Mouse (Mus musculus): ENCODE measurements around the gene St6gal1. TPM values are rescaled to one million over a fixed set of nuclear protein-coding genes. Genes with fewer than 3 reads are reported as not detected.

Gene St6gal1
- polyA plus RNA-seq, 1 experiment from 2014 or later, result 18.7 TPM

DNA sequence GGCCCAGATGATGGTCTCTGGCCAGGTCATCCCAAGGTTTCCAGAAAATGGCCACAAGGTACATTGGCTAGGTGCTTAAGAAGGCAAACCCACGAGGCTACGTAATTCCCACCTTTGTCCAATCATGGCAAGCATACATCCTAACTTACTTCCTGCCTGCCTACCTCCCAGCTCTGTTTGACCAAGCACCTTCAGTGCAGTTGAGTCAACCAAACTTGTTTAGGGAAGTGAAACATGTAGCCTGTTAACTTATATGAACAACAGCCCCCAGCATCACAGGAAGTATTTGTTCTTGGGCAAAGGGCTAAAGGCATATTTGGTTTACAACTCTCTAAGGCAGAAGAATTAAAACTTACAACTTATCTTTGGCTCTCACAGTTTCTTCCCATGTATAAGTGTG is 38.7 kb upstream of the St6gal1 start:
- Histone ChIP-seq H3K4me1 (replicated peaks; ENCODE audit: control insufficient read depth, insufficient read depth, low read length) (no peaks in the 10 kb centered on the region), H3K9me3 (ENCODE audit: control insufficient read depth, low read length) (no peaks in the 10 kb centered on the region), H3K36me3 (ENCODE audit: control insufficient read depth, insufficient read depth, low read length) (no peaks in the 10 kb centered on the region), H3K4me2 (no peak overlapping the region), H3K4me3 (ENCODE audit: low read depth, low read length) (no peak overlapping the region), H3K27me3 (replicated peaks; ENCODE audit: control insufficient read depth, insufficient read depth, low read length) (no peaks in the 10 kb centered on the region), H3K27ac (ENCODE audit: low read depth, low read length) (no peak overlapping the region), H3K9ac (ENCODE audit: low read depth, low read length) (no peak overlapping the region)
- DNase-seq (ENCODE audit: low spot score) (no peak), ATAC-seq (replicated peaks; ENCODE audit: low FRiP score) (no peak)
- 84% methylated on average over 2 of the region's 2 CpGs for WGBS

GRCm38 (mm10) chr16:23186418-23186817 is 38.1 kb upstream of the St6gal1 start:
- no peak overlapping the region for H3K9ac ChIP-seq (ENCODE audit: low read depth, low read length)
- no peaks in the 10 kb centered on the region for H3K27me3 ChIP-seq (replicated peaks; ENCODE audit: control insufficient read depth, insufficient read depth, low read length)
- no peak overlapping the region for H3K4me2 ChIP-seq

DNA sequence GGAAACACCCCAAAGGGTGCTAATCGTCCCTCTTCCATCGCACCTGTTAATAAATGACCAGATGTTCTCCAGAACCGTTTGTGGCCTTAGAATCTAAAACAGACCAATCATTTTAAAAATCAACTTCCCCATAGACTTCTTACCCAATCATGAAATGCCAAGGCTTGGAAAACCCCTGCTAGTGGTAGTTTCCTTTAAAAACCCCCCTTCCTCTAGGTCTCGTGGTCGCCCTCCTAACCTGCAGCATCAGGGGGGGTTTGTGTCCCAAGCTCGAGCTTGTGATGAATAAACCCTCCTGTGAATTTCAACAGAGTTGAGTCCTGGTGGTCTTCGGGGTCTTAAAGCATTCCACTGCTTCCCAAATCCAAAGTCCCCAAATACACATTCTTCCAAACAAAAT is 36.6 kb upstream of the St6gal1 start:
- Histone ChIP-seq H3K27me3 (replicated peaks; ENCODE audit: control insufficient read depth, insufficient read depth, low read length) (no peaks in the 10 kb centered on the region), H3K9me3 (ENCODE audit: control insufficient read depth, low read length) (no peaks in the 10 kb centered on the region), H3K4me3 (ENCODE audit: low read depth, low read length) (no peak overlapping the region), H3K27ac (ENCODE audit: low read depth, low read length) (no peak overlapping the region), H3K4me1 (replicated peaks; ENCODE audit: control insufficient read depth, insufficient read depth, low read length) (no peaks in the 10 kb centered on the region), H3K9ac (ENCODE audit: low read depth, low read length) (no peak overlapping the region), H3K36me3 (ENCODE audit: control insufficient read depth, insufficient read depth, low read length) (no peaks in the 10 kb centered on the region), H3K4me2 (no peak overlapping the region)
- ATAC-seq (replicated peaks; ENCODE audit: low FRiP score) (no peak), DNase-seq (ENCODE audit: low spot score) (no peak)
- 66% methylated on average over 7 of the region's 7 CpGs for WGBS

More at GRCm38 (mm10) chr16:23186418-23186817, 38.1 kb upstream of the St6gal1 start:
- H3K4me1 ChIP-seq (replicated peaks; ENCODE audit: control insufficient read depth, insufficient read depth, low read length), result no peaks in the 10 kb centered on the region
- no peak overlapping the region for H3K4me3 ChIP-seq (ENCODE audit: low read depth, low read length)
- H3K36me3 ChIP-seq (ENCODE audit: control insufficient read depth, insufficient read depth, low read length), result no peaks in the 10 kb centered on the region
- no peak for DNase-seq (ENCODE audit: low spot score)
- H3K27ac ChIP-seq (ENCODE audit: low read depth, low read length), result no peak overlapping the region
- H3K9me3 ChIP-seq (ENCODE audit: control insufficient read depth, low read length), result no peaks in the 10 kb centered on the region
- 62% methylated on average over 4 of the region's 4 CpGs for WGBS
- no peak for ATAC-seq (replicated peaks; ENCODE audit: low FRiP score)

- WGBS, result 74% methylated on average over 1 of the region's 1 CpGs
- Histone ChIP-seq H3K4me2 (no peak overlapping the region), H3K4me3 (ENCODE audit: low read depth, low read length) (no peak overlapping the region), H3K27ac (ENCODE audit: low read depth, low read length) (no peak overlapping the region), H3K9ac (ENCODE audit: low read depth, low read length) (no peak overlapping the region), H3K9me3 (ENCODE audit: control insufficient read depth, low read length) (no peaks in the 10 kb centered on the region), H3K27me3 (replicated peaks; ENCODE audit: control insufficient read depth, insufficient read depth, low read length) (no peaks in the 10 kb centered on the region), H3K36me3 (ENCODE audit: control insufficient read depth, insufficient read depth, low read length) (no peaks in the 10 kb centered on the region), H3K4me1 (replicated peaks; ENCODE audit: control insufficient read depth, insufficient read depth, low read length) (no peaks in the 10 kb centered on the region)
- no peak for DNase-seq (ENCODE audit: low spot score)
- ATAC-seq (replicated peaks; ENCODE audit: low FRiP score), result no peak
Observed at GRCm38 (mm10) chr16:23189612-23190011, 34.9 kb upstream of the St6gal1 start.

- WGBS, result 77% methylated on average over 9 of the region's 9 CpGs
- Histone ChIP-seq H3K4me2 (no peak overlapping the region), H3K9me3 (ENCODE audit: control insufficient read depth, low read length) (no peaks in the 10 kb centered on the region), H3K27me3 (replicated peaks; ENCODE audit: control insufficient read depth, insufficient read depth, low read length) (no peaks in the 10 kb centered on the region), H3K9ac (ENCODE audit: low read depth, low read length) (no peak overlapping the region), H3K4me3 (ENCODE audit: low read depth, low read length) (no peak overlapping the region), H3K4me1 (replicated peaks; ENCODE audit: control insufficient read depth, insufficient read depth, low read length) (no peaks in the 10 kb centered on the region), H3K27ac (ENCODE audit: low read depth, low read length) (no peak overlapping the region), H3K36me3 (ENCODE audit: control insufficient read depth, insufficient read depth, low read length) (no peaks in the 10 kb centered on the region)
- DNase-seq (ENCODE audit: low spot score), result no peak
- no peak for ATAC-seq (replicated peaks; ENCODE audit: low FRiP score)
Observed at GRCm38 (mm10) chr16:23191560-23192242, 32.8 kb upstream of the St6gal1 start.

DNA sequence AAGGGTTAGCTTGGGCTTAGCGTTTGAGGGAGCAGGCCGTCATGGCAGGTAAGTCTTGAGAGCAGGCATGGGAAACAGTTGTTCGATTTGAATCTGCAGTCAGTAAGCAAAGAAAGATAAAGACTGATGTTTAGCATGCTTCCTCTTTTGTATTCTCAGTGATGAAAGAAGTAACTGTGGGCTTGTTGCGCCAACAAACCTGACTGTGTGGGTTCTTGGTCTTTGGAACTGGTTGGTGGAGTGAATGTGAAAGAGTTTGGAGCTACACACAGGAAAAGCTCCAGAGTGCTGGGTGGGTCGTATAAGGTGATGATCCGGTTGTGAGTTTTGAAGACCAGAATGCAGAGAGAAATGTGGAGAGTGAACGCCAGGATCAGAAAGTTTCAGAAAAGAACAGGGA is 28.9 kb upstream of the St6gal1 start:
- DNase-seq (ENCODE audit: low spot score), result no peak
- ATAC-seq (replicated peaks; ENCODE audit: low FRiP score), result no peak

DNA sequence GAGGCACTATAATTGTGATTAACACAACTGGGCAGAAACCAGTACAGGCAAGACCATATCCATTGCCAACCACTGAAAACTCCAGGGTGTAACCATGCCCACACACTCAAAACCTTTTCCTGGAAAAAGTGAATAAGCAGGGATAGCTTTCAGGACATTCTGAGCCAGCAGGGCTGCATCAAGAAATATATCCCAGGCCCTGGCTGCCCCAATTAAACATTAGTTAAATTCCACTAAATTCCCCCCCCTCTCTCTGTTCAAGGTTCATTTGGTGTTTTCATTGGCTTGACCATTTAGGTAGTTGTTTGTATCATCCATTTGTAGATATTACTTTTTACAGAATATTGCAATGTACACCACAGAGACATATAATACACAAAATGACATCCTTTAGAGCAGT is 28.2 kb upstream of the St6gal1 start:
- Histone ChIP-seq H3K9me3 (ENCODE audit: control insufficient read depth, low read length) (no peaks in the 10 kb centered on the region), H3K9ac (ENCODE audit: low read depth, low read length) (no peak overlapping the region), H3K36me3 (ENCODE audit: control insufficient read depth, insufficient read depth, low read length) (no peaks in the 10 kb centered on the region), H3K27me3 (replicated peaks; ENCODE audit: control insufficient read depth, insufficient read depth, low read length) (no peaks in the 10 kb centered on the region), H3K27ac (ENCODE audit: low read depth, low read length) (no peak overlapping the region), H3K4me1 (replicated peaks; ENCODE audit: control insufficient read depth, insufficient read depth, low read length) (no peaks in the 10 kb centered on the region), H3K4me3 (ENCODE audit: low read depth, low read length) (no peak overlapping the region), H3K4me2 (no peak overlapping the region)
- ATAC-seq (replicated peaks; ENCODE audit: low FRiP score), result no peak
- DNase-seq (ENCODE audit: low spot score), result no peak

More for the DNA sequence above, 28.9 kb upstream of the St6gal1 start:
- Histone ChIP-seq H3K27me3 (replicated peaks; ENCODE audit: control insufficient read depth, insufficient read depth, low read length) (no peaks in the 10 kb centered on the region), H3K9me3 (ENCODE audit: control insufficient read depth, low read length) (no peaks in the 10 kb centered on the region), H3K4me2 (no peak overlapping the region), H3K4me1 (replicated peaks; ENCODE audit: control insufficient read depth, insufficient read depth, low read length) (no peaks in the 10 kb centered on the region), H3K36me3 (ENCODE audit: control insufficient read depth, insufficient read depth, low read length) (no peaks in the 10 kb centered on the region), H3K9ac (ENCODE audit: low read depth, low read length) (no peak overlapping the region), H3K27ac (ENCODE audit: low read depth, low read length) (no peak overlapping the region), H3K4me3 (ENCODE audit: low read depth, low read length) (no peak overlapping the region)
- WGBS, result 60% methylated on average over 7 of the region's 7 CpGs

- Histone ChIP-seq H3K9ac (ENCODE audit: low read depth, low read length) (no peak overlapping the region), H3K4me1 (replicated peaks; ENCODE audit: control insufficient read depth, insufficient read depth, low read length) (no peaks in the 10 kb centered on the region), H3K36me3 (ENCODE audit: control insufficient read depth, insufficient read depth, low read length) (no peaks in the 10 kb centered on the region), H3K4me2 (no peak overlapping the region), H3K27ac (ENCODE audit: low read depth, low read length) (no peak overlapping the region), H3K27me3 (replicated peaks; ENCODE audit: control insufficient read depth, insufficient read depth, low read length) (no peaks in the 10 kb centered on the region), H3K9me3 (ENCODE audit: control insufficient read depth, low read length) (no peaks in the 10 kb centered on the region), H3K4me3 (ENCODE audit: low read depth, low read length) (no peak overlapping the region)
- WGBS, result 81% methylated on average over 6 of the region's 6 CpGs
- DNase-seq (ENCODE audit: low spot score) (no peak), ATAC-seq (replicated peaks; ENCODE audit: low FRiP score) (no peak)
Observed at GRCm38 (mm10) chr16:23196791-23197190, 27.7 kb upstream of the St6gal1 start.

DNA sequence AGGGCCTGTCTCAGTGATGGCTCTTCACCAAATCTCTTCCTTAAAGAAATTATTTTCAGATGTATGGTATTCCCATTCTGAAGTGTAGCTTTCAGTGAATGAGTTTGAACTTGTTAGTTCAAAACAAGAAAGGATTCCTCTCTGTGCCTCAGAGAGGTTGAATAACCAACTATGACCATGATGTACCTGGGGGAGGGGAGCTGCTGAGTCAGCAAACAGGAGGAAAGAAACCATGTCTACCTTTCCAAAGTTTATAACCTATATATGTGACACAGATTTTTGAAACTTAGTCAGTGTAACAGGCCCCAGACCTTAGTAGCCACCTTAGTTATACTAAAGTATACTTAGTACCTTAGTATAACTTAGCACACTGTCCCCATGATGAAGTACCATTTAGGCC is 23.0 kb upstream of the St6gal1 start:
- Histone ChIP-seq H3K27me3 (replicated peaks; ENCODE audit: control insufficient read depth, insufficient read depth, low read length) (no peaks in the 10 kb centered on the region), H3K9me3 (ENCODE audit: control insufficient read depth, low read length) (no peaks in the 10 kb centered on the region), H3K4me1 (replicated peaks; ENCODE audit: control insufficient read depth, insufficient read depth, low read length) (no peaks in the 10 kb centered on the region), H3K27ac (ENCODE audit: low read depth, low read length) (no peak overlapping the region), H3K36me3 (ENCODE audit: control insufficient read depth, insufficient read depth, low read length) (no peaks in the 10 kb centered on the region), H3K4me2 (no peak overlapping the region), H3K4me3 (ENCODE audit: low read depth, low read length) (no peak overlapping the region), H3K9ac (ENCODE audit: low read depth, low read length) (no peak overlapping the region)
- ATAC-seq (replicated peaks; ENCODE audit: low FRiP score), result no peak
- DNase-seq (ENCODE audit: low spot score), result no peak
